Mouse (Mus musculus) neural tube, embryonic 13.5 days (tissue): ENCODE data around the gene Olfr1066. TPM values are rescaled to one million over a fixed set of nuclear protein-coding genes. Genes with fewer than 3 reads are reported as not detected.
"Not testable (repeated sequence)": the region's sequence is repeated elsewhere in the genome, so short reads cannot be mapped to it uniquely, and the experiment has no call there.

ENCODE experiments used
- ATAC-seq: fragments of 200-750 bp; cut with Nextera tagmentation; 2 replicates; pipeline ENCODE4 v1.8.0; 2017; ENCODE audit warnings: low read depth, mild to moderate bottlenecking, moderate TSS enrichment, moderate library complexity
- H3K27ac ChIP-seq: fragments of 300-500 bp; sonication (generic); replicated peaks from 2 replicates; pipeline ENCODE4 v1.5.1; 2015; ENCODE audit warnings: moderate library complexity, mild to moderate bottlenecking, inconsistent platforms
- H3K27me3 ChIP-seq: fragments of 300-500 bp; sonication (generic); 2 replicates; pipeline ENCODE4 v1.6.1; 2015; ENCODE audit warnings: mild to moderate bottlenecking, inconsistent platforms
- H3K36me3 ChIP-seq: fragments of 300-500 bp; sonication (generic); 2 replicates; pipeline ENCODE4 v1.6.1; 2015; ENCODE audit warnings: mild to moderate bottlenecking, inconsistent platforms
- H3K4me1 ChIP-seq: fragments of 300-500 bp; sonication (generic); replicated peaks from 2 replicates; pipeline ENCODE4 v1.6.1; 2015; ENCODE audit warnings: inconsistent platforms
- H3K4me2 ChIP-seq: fragments of 300-500 bp; sonication (generic); 2 replicates; pipeline ENCODE4 v1.6.1; 2015; ENCODE audit warnings: inconsistent platforms, mild to moderate bottlenecking, moderate library complexity
- H3K4me3 ChIP-seq: fragments of 300-500 bp; sonication (generic); 2 replicates; pipeline ENCODE4 v1.5.1; 2015; ENCODE audit warnings: mild to moderate bottlenecking, inconsistent platforms
- H3K9ac ChIP-seq: fragments of 300-500 bp; sonication (generic); 2 replicates; pipeline ENCODE4 v1.6.1; 2015; ENCODE audit warnings: moderate library complexity, mild to moderate bottlenecking, inconsistent platforms
- H3K9me3 ChIP-seq: fragments of 300-500 bp; sonication (generic); 2 replicates; pipeline ENCODE4 v1.6.1; 2016; ENCODE audit warnings: inconsistent platforms
- WGBS: fragments of 180-500 bp; shearing (Covaris S2); methylation state at CpG from one replicate; pipeline ENCODE4 v1.1.7; 2015; 5-methylcytosine and 5-hydroxymethylcytosine counted together
- polyA plus RNA-seq: library from polyadenylated mRNA; unstranded; fragments of >200 nt; fragmentation: Nextera tagmentation; extraction: Ambion mirVana; gene quantifications from 2 replicates; pipeline ENCODE4 v1.2.1, GENCODE M21; 2015

Gene Olfr1066
- not detected in 2 replicates for polyA plus RNA-seq

DNA sequence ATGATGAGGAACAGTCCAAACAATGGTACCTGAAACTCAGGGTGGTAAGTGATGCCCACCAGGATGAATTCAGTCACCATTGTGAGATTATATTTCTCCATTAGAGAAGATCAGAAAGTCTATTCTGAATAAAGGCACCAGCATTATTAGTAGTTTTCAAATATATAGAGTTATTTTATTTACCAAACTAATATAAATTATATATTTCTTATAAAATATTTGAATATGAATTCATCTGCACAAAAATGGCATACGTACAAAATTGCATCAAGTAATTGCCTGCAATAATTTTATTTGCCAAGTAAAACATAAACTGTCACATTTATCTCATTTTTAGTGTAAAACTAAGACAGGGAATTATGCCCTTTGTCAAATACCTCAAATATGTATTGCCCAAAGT, at the start of gene Olfr1066:
Gene Olfr1066, minus strand, starts transcription at position 101 of the 400 bp plus-strand sequence.
- WGBS, result 83% methylated on average over 1 of the region's 1 CpGs
- Histone ChIP-seq H3K4me1 (no peaks in the 10 kb centered on the region), H3K36me3 (no peaks in the 10 kb centered on the region), H3K27me3 (no peaks in the 10 kb centered on the region), H3K4me3 (no peak within 1 kb of the TSS), H3K27ac (no peak within 1 kb of the TSS), H3K9me3 (no peaks in the 10 kb centered on the region), H3K9ac (no peak within 1 kb of the TSS), H3K4me2 (no peak within 1 kb of the TSS)
- no peak for ATAC-seq

DNA sequence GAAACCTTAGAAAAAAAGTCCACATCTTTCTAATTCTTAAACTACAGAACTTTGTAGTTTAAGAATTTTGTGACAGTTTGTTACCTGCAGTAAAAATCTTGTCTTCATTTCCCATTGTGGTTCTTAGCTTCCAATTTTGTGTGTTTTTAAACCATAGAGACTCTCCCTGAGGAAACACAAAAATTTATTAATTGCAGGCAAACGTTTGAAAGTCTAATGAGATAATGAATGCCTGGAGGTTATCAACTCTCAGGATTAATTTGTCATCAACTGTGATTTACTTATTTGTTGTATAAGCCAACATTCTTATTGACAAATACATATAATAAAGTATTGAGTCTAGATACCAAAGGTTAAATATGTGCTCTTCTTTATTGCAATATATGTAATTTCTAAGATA, 31.2 kb upstream of the Olfr1066 start, which contains the start of gene Olfr228:
Gene Olfr228, minus strand, starts transcription at position 101 of the 400 bp plus-strand sequence.
- H3K4me2 ChIP-seq, result no peak within 1 kb of the TSS
- WGBS, result 55% methylated on average over 1 of the region's 1 CpGs

DNA sequence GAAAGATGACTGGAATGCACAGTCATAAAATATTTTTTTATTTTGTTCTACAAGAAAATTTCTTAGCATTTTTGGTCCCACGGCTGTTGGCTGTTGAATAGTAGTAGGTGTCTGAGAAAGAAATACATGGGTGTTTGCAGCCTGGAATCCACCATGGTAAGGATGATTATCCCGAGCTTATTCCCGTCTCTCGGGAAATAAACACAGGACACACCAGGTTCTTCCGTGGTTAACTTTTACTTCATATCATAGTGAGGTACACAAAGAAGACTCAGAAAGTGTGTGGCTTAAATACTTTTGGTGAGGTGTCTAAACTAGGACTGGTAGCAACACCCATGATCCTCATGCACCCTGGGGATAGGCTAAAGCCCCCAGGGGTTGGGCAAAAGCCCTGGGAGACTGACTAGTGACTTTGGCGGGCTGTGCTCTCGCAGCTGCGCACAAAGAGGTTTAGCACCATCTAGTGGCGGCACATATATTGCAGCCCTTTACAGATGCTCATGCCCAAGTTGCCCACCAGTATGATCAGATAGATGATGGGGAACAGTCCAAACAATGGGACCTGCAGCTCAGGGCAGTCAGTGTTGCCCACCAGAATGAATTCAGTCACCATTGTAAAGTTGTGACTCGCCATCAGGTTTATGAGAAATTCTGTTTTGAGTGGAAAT, 8.5 kb upstream of the Olfr1066 start:
- 44% methylated on average over 10 of the region's 10 CpGs for WGBS
- Histone ChIP-seq H3K27me3 (no peaks in the 10 kb centered on the region), H3K27ac (no peak overlapping the region), H3K4me3 (no peak overlapping the region), H3K36me3 (no peaks in the 10 kb centered on the region), H3K4me1 (no peaks in the 10 kb centered on the region), H3K9ac (no peak overlapping the region), H3K4me2 (no peak overlapping the region), H3K9me3 (no peaks in the 10 kb centered on the region)
- no peak for ATAC-seq

More for the DNA sequence above, 31.2 kb upstream of the Olfr1066 start, which contains the start of gene Olfr228:
- Histone ChIP-seq H3K27ac (no peak within 1 kb of the TSS), H3K4me1 (no peaks in the 10 kb centered on the region), H3K27me3 (no peaks in the 10 kb centered on the region), H3K36me3 (no peaks in the 10 kb centered on the region), H3K4me3 (no peak within 1 kb of the TSS), H3K9ac (no peak within 1 kb of the TSS), H3K9me3 (no peaks in the 10 kb centered on the region)
- ATAC-seq, result no peak

DNA sequence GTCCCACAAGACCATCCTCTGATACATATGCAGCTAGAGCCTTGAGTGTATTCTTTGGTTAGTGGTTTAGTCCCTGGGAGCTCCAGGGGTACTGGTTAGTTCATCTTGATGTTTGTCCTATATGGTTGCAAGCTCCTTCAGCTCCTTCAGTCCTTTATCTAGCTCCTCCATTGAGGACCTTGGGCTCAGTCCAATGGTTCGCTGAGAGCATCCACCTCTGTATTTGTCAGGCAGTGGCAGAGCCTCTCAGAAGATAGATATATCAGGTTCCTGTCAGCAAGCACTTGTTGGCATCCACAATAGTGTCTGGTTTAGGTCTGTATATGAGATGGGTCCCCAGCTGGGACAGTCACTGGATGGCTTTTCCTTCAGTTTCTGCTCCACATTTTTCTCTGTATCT, 4.4 kb upstream of the Olfr1066 start:
- H3K9ac ChIP-seq, result no peak overlapping the region
- H3K27me3 ChIP-seq, result no peaks in the 10 kb centered on the region
- H3K4me2 ChIP-seq, result no peak overlapping the region
- ATAC-seq, result no peak
- H3K4me3 ChIP-seq, result no peak overlapping the region
- no peak overlapping the region for H3K27ac ChIP-seq
- H3K4me1 ChIP-seq, result no peaks in the 10 kb centered on the region
- no peaks in the 10 kb centered on the region for H3K36me3 ChIP-seq
- no peaks in the 10 kb centered on the region for H3K9me3 ChIP-seq
- 85% methylated on average over 1 of the region's 1 CpGs for WGBS

DNA sequence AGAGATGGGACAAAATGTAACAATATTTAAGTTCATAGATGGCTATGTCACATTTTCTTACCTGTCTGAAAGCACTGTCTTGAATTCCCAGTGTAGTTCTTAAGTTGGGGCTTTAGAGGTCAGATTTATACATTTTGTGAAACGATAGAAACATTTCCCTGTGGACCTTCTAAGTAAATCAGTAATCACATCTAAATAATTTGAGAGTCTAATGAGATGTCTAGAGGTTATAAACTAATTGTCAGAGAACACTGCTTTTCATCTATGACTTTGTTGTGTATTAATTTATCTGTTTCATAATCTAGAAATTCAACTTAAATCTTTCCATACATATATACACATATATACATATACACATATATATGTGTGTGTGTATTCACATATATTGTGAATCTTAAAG, 5.6 kb downstream of the Olfr1066 start, which contains the start of gene Olfr1065:
Gene Olfr1065, minus strand, starts transcription at position 101 of the 400 bp plus-strand sequence.
- not testable (repeated sequence) for H3K9ac ChIP-seq, H3K27me3 ChIP-seq, H3K27ac ChIP-seq, H3K4me1 ChIP-seq, H3K4me2 ChIP-seq, H3K9me3 ChIP-seq, H3K36me3 ChIP-seq, H3K4me3 ChIP-seq, ATAC-seq
- WGBS, result 60% methylated on average over 1 of the region's 1 CpGs

DNA sequence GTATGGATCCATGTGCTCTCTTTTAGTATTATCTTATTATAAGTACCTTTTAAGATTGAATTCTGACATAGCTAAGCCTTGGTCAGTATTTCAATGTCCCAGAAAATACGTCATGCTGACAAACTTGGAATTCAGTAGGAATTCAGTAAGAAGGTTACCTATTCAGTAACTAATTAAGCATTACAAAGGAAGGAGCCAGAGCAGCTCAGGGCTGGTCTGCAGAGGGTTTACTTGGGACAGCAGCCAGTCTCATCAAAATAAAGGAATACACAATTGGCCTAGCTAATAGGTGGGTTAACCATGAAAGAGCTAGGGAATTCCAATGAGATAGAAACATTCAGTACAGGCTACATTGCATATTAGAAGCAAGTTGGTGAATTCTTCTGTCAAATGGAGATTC, 14.0 kb downstream of the Olfr1066 start:
- H3K27ac ChIP-seq, H3K9me3 ChIP-seq, H3K4me1 ChIP-seq, H3K27me3 ChIP-seq, H3K9ac ChIP-seq, H3K4me3 ChIP-seq, H3K36me3 ChIP-seq, ATAC-seq, H3K4me2 ChIP-seq: not testable (repeated sequence)
- 65% methylated on average over 1 of the region's 1 CpGs for WGBS

DNA sequence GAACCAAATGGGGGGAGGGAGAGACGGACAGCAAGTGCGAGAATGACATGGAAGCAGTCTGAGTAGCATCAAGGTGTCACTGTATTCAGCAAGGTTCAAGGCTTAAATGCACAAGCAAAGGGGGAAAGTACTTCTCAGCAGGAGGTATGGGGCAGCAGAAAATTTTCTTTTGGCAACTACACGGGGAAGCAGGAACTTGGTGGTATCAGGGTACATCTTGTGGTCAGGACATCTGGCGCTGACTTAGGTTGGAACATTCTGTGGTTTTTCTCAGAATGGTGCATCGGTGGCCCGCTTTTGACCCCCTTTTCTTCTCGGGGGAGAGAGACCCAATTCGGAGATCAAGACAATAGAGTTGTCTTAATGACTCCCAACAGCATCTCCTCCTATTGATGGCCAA, 27.6 kb downstream of the Olfr1066 start:
- not testable (repeated sequence) for H3K4me3 ChIP-seq, H3K36me3 ChIP-seq, ATAC-seq, H3K27me3 ChIP-seq, H3K4me1 ChIP-seq, H3K27ac ChIP-seq, H3K9me3 ChIP-seq, H3K9ac ChIP-seq, H3K4me2 ChIP-seq
- WGBS, result 88% methylated on average over 8 of the region's 8 CpGs

- H3K36me3 ChIP-seq, H3K4me1 ChIP-seq, H3K4me3 ChIP-seq, ATAC-seq, H3K27me3 ChIP-seq, H3K9ac ChIP-seq, H3K27ac ChIP-seq, H3K9me3 ChIP-seq, H3K4me2 ChIP-seq: not testable (repeated sequence)
Observed at GRCm38 (mm10) chr2:86426649-86427048, 29.4 kb downstream of the Olfr1066 start, which contains the start of gene Olfr1062. TSS of gene Olfr1062 (minus strand) at chr2:86426749.

- no peak within 1 kb of the TSS for H3K9ac ChIP-seq
- no peak within 1 kb of the TSS for H3K4me2 ChIP-seq
- no peaks in the 10 kb centered on the region for H3K4me1 ChIP-seq
- H3K36me3 ChIP-seq, result no peaks in the 10 kb centered on the region
- no peak for ATAC-seq
- no peak within 1 kb of the TSS for H3K27ac ChIP-seq
- H3K9me3 ChIP-seq, result no peaks in the 10 kb centered on the region
- no peaks in the 10 kb centered on the region for H3K27me3 ChIP-seq
- H3K4me3 ChIP-seq, result no peak within 1 kb of the TSS
- WGBS, result 81% methylated on average over 1 of the region's 1 CpGs
Observed at GRCm38 (mm10) chr2:86413950-86414349, 42.1 kb downstream of the Olfr1066 start, which contains the start of gene Olfr1061. TSS of gene Olfr1061 (minus strand) at chr2:86414050.

Other genes with a start within 250 kb of the Olfr1066 start
- not detected in 2 replicates for gene Olfr1046, start 237.0 kb downstream of the Olfr1066 start, polyA plus RNA-seq
- not detected in 2 replicates for gene Olfr1047, start 224.9 kb downstream of the Olfr1066 start, polyA plus RNA-seq
- not detected in 2 replicates for gene Olfr1048, start 216.0 kb downstream of the Olfr1066 start, polyA plus RNA-seq
- not detected in 2 replicates for gene Olfr1049, start 197.9 kb downstream of the Olfr1066 start, polyA plus RNA-seq
- gene Olfr1051, start 177.2 kb downstream of the Olfr1066 start, polyA plus RNA-seq, result not detected in 2 replicates
- not detected in 2 replicates for gene Olfr1052, start 163.8 kb downstream of the Olfr1066 start, polyA plus RNA-seq
- gene Olfr1053, start 141.0 kb downstream of the Olfr1066 start, polyA plus RNA-seq, result not detected in 2 replicates
- not detected in 2 replicates for gene Olfr1054, start 120.8 kb downstream of the Olfr1066 start, polyA plus RNA-seq
- gene Olfr1055, start 106.0 kb downstream of the Olfr1066 start, polyA plus RNA-seq, result not detected in 2 replicates
- gene Olfr1056, start 93.8 kb downstream of the Olfr1066 start, polyA plus RNA-seq, result not detected in 2 replicates
- not detected in 2 replicates for gene Olfr1057, start 77.9 kb downstream of the Olfr1066 start, polyA plus RNA-seq
- gene Olfr1058, start 67.7 kb downstream of the Olfr1066 start, polyA plus RNA-seq, result not detected in 2 replicates
- not detected in 2 replicates for gene Olfr1061, start 42.2 kb downstream of the Olfr1066 start, polyA plus RNA-seq
- not detected in 2 replicates for gene Olfr1062, start 29.5 kb downstream of the Olfr1066 start, polyA plus RNA-seq
- not detected in 2 replicates for gene Olfr1065, start 5.7 kb downstream of the Olfr1066 start, polyA plus RNA-seq
- not detected in 2 replicates for gene Olfr228, start 31.1 kb upstream of the Olfr1066 start, polyA plus RNA-seq
- not detected in 2 replicates for gene Olfr1076, start 52.2 kb upstream of the Olfr1066 start, polyA plus RNA-seq
- not detected in 2 replicates for gene Olfr1079, start 86.2 kb upstream of the Olfr1066 start, polyA plus RNA-seq
- gene Olfr1080, start 102.0 kb upstream of the Olfr1066 start, polyA plus RNA-seq, result not detected in 2 replicates
- gene Olfr1082, start 142.7 kb upstream of the Olfr1066 start, polyA plus RNA-seq, result not detected in 2 replicates
- not detected in 2 replicates for gene Olfr1084, start 183.5 kb upstream of the Olfr1066 start, polyA plus RNA-seq
- not detected in 2 replicates for gene Olfr1085, start 205.8 kb upstream of the Olfr1066 start, polyA plus RNA-seq
- not detected in 2 replicates for gene Olfr1086, start 223.8 kb upstream of the Olfr1066 start, polyA plus RNA-seq
- gene Olfr1087, start 242.1 kb upstream of the Olfr1066 start, polyA plus RNA-seq, result not detected in 2 replicates